Mouse (Mus musculus) heart, embryonic 14.5 days (tissue): ENCODE measurements at regions not wholly inside any gene's neighbourhood (a gene's known extent, or its start where the extent isn't known, plus 50 kb on each side); places are given as distances from the start of the nearest gene placed in this dataset.

Experiments used
- ATAC-seq: fragments of 200-750 bp; cut with Nextera tagmentation; 2 replicates; pipeline ENCODE4 v1.8.0; 2017; ENCODE audit warnings: low read depth, moderate TSS enrichment; ENCODE audit not compliant: insufficient number of reproducible peaks, insufficient read depth, low FRiP score
- H3K27ac ChIP-seq, 2 experiments: fragments of 200-500 bp in 1 of 2; fragments of 300-500 bp in 1 of 2; sonication (generic) in 1 of 2; replicated peaks in 1 of 2; 2 replicates each; pipeline ENCODE4 v1.5.1; 2012 to 2014; ENCODE audit warnings: low read depth in 2 of 2, low read length in 2 of 2, control low read depth in 1 of 2, mild to moderate bottlenecking in 1 of 2, mixed read lengths in 1 of 2; ENCODE audit not compliant: control insufficient read depth in 1 of 2, insufficient read depth in 1 of 2
- H3K27me3 ChIP-seq: fragments of 300-500 bp; sonication (generic); 2 replicates; pipeline ENCODE4 v1.6.1; 2014; ENCODE audit warnings: mild to moderate bottlenecking, low read length, control low read depth; ENCODE audit not compliant: control insufficient read depth, insufficient read depth
- H3K36me3 ChIP-seq: fragments of 300-500 bp; sonication (generic); 2 replicates; pipeline ENCODE4 v1.6.1; 2014; ENCODE audit warnings: mild to moderate bottlenecking, control low read depth, low read length, mixed read lengths; ENCODE audit not compliant: control insufficient read depth, insufficient read depth
- H3K4me1 ChIP-seq, 2 experiments: fragments of 200-500 bp in 1 of 2; fragments of 300-500 bp in 1 of 2; sonication (generic) in 1 of 2; 2 replicates each; pipeline ENCODE4 v1.6.1; 2012 to 2014; ENCODE audit warnings: low read length in 2 of 2, control low read depth in 1 of 2, mixed read lengths in 1 of 2; ENCODE audit not compliant: control insufficient read depth in 2 of 2, insufficient read depth in 2 of 2
- H3K4me2 ChIP-seq: fragments of 300-500 bp; sonication (generic); 2 replicates; pipeline ENCODE4 v1.6.1; 2014; ENCODE audit warnings: mild to moderate bottlenecking, low read length
- H3K4me3 ChIP-seq, 2 experiments: fragments of 200-500 bp in 1 of 2; fragments of 300-500 bp in 1 of 2; sonication (generic) in 1 of 2; 2 replicates each; pipeline ENCODE4 v1.5.1; 2012 to 2014; ENCODE audit warnings: low read length in 2 of 2, mild to moderate bottlenecking in 2 of 2, control low read depth in 1 of 2, low read depth in 1 of 2, moderate library complexity in 1 of 2; ENCODE audit not compliant: control insufficient read depth in 1 of 2, insufficient read depth in 1 of 2
- H3K9ac ChIP-seq: fragments of 300-500 bp; sonication (generic); 2 replicates; pipeline ENCODE4 v1.6.1; 2014; ENCODE audit warnings: mild to moderate bottlenecking, low read length
- H3K9me3 ChIP-seq: fragments of 300-500 bp; sonication (generic); 2 replicates; pipeline ENCODE4 v1.6.1; 2016; ENCODE audit warnings: low read length, control low read depth; ENCODE audit not compliant: control insufficient read depth
- WGBS: fragments of 180-500 bp; shearing (Covaris S2); extraction: QIAGEN DNeasy Blood & Tissue Kit; methylation state at CpG from one replicate; pipeline ENCODE4 v1.1.7; 2014; 5-methylcytosine and 5-hydroxymethylcytosine counted together

DNA sequence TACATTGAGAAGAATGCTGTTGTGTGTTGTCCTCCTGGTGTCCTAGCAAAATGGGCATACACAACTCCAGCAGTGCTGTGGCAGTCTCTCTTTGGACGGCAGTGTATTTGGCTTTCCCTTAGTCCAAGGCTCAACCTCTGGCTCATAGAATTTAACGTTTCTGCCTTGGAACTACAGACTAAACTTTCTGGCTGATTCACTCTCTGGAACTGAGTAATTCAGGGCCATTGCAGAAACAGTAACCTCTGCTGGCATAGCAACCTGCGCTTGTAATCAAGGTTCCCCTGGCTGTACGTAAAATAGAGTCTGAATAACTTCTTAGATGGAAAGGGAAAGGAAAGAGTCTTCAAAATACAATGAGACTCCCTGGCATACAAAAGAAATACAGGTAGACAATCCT lies 545.7 kb downstream of the Gsdmc2 start:
- Histone ChIP-seq H3K27ac (no peak overlapping the region), H3K4me3 (no peak overlapping the region), H3K36me3 (no peaks in the 10 kb centered on the region), H3K9me3 (no peaks in the 10 kb centered on the region), H3K9ac (no peak overlapping the region), H3K4me1 (no peaks in the 10 kb centered on the region), H3K27me3 (no peaks in the 10 kb centered on the region), H3K4me2 (no peak overlapping the region)
- 78% methylated on average over 4 of the region's 4 CpGs for WGBS
- no peak for ATAC-seq

DNA sequence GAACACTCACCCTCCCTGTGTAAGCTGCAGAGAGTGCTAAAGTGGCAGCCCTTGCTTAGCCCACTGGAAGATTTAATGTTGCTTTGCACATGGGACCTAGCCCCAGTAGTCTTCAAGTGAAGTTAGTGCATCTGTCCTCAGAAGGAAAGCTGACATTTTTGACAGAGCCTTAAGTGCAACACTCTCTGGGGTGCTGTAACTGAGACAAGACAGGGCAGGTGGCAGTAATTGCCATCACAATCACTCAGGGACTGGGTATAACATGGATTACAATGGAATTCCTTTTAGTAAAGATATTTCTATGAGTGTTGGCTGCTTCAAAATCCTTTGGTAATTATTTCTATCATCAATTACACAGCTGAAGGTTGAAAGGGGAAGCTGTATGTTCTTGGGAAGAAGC lies 556.4 kb downstream of the Gsdmc2 start:
- Histone ChIP-seq H3K4me2 (no peak overlapping the region), H3K4me3 (no peak overlapping the region), H3K27ac (no peak overlapping the region), H3K4me1 (no peaks in the 10 kb centered on the region), H3K9ac (no peak overlapping the region), H3K27me3 (no peaks in the 10 kb centered on the region), H3K9me3 (no peaks in the 10 kb centered on the region), H3K36me3 (no peaks in the 10 kb centered on the region)
- no peak for ATAC-seq

GRCm38 (mm10) chr15:63286026-63286425 lies 559.0 kb downstream of the Gsdmc2 start:
- Histone ChIP-seq H3K27ac (no peak overlapping the region), H3K9me3 (no peaks in the 10 kb centered on the region), H3K4me3 (no peak overlapping the region), H3K36me3 (no peaks in the 10 kb centered on the region), H3K9ac (no peak overlapping the region), H3K4me1 (no peaks in the 10 kb centered on the region), H3K27me3 (no peaks in the 10 kb centered on the region), H3K4me2 (no peak overlapping the region)
- no peak for ATAC-seq
- WGBS = 67% methylated on average over 1 of the region's 1 CpGs

DNA sequence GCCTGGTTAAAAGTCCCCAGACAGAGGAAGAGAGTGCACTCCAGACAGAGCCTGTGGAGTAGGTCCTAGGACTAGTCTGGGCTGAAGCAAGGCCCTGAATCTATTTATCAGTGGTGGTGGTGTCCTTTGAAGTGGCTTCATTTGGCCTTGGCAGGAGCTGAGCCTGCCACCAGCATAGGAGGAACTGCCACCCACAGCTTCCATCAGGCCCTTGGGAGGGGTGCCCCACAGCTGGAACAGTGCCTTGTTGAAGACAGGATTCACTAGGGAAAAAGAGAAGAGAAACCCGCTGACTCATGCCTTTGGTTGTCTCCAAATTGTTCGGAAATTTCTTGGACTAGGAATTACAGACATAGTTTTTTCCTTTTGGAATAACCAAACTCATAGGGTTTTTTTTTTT lies 574.6 kb downstream of the Gsdmc2 start:
- Histone ChIP-seq H3K4me2 (no peak overlapping the region), H3K4me1 (peaks cover 0 to 2% of the 10 kb centered on the region in 2 experiments; a peak in 1 of 4 replicates), H3K4me3 (no peak overlapping the region), H3K27ac (no peak overlapping the region), H3K36me3 (no peaks in the 10 kb centered on the region), H3K9me3 (no peaks in the 10 kb centered on the region), H3K9ac (no peak overlapping the region), H3K27me3 (no peaks in the 10 kb centered on the region)
- 82% methylated on average over 2 of the region's 2 CpGs for WGBS
- ATAC-seq = no peak

DNA sequence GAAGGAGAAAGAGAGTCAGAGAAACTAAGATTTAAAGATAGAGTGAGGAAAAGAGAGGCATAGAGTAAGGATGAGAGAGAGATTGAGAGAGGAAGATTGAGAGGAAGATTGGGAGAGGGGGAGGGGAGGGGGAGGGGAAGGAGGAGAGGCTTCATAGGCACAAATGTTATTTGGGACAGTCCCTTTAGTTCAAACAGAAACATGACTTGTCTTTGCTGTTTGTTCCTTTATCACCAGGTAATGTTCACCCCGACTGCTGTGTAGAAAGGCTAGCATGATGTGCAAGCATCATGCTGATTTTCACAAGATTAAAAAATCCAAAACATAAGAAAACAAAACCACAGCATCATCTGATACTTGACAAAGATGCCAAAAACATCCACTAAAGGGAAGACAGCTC lies 579.1 kb downstream of the Gsdmc2 start:
- H3K4me1 ChIP-seq = no peaks in the 10 kb centered on the region
- H3K27me3 ChIP-seq = no peaks in the 10 kb centered on the region
- WGBS = 80% methylated on average over 1 of the region's 1 CpGs
- H3K9ac ChIP-seq = no peak overlapping the region
- H3K4me2 ChIP-seq = no peak overlapping the region
- H3K4me3 ChIP-seq = no peak overlapping the region
- H3K36me3 ChIP-seq = no peaks in the 10 kb centered on the region
- no peaks in the 10 kb centered on the region for H3K9me3 ChIP-seq
- no peak for ATAC-seq
- H3K27ac ChIP-seq = no peak overlapping the region

GRCm38 (mm10) chr15:63255736-63256135 lies 589.2 kb downstream of the Gsdmc2 start:
- Histone ChIP-seq H3K9me3 (no peaks in the 10 kb centered on the region), H3K4me3 (no peak overlapping the region), H3K36me3 (no peaks in the 10 kb centered on the region), H3K9ac (no peak overlapping the region), H3K4me1 (peaks cover 0 to 4% of the 10 kb centered on the region in 2 experiments; a peak in 3 of 4 replicates), H3K27ac (no peak overlapping the region), H3K4me2 (no peak overlapping the region), H3K27me3 (no peaks in the 10 kb centered on the region)
- 78% methylated on average over 2 of the region's 2 CpGs for WGBS
- ATAC-seq = no peak

DNA sequence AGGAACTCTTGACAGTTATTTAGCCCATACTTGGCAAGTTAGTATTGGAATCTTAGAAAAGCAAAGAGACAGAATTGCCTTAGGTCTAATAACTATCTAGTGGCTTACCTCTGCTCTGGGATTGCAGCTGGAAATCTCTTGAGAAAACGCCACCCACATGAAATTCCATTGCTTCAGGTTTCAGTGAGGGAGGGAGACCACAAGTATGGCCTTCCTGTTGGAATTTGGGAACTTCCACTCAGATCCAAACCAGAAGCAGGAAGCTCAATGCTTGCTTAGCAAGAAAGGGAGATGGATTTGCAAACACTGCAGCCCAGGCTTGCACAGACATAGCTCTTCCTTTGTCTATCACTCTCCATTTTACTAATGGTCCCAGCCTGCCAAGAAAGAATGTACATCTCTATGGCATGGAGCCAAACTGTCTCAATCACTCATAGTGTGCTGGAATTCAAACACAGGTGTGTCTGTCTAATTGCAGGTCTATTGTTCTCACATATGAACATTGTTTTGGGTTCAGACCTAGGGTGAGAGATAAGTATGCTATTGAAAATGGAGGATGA lies 592.1 kb downstream of the Gsdmc2 start:
- Histone ChIP-seq H3K4me3 (no peak overlapping the region), H3K4me2 (no peak overlapping the region), H3K4me1 (peaks cover 0 to 4% of the 10 kb centered on the region in 2 experiments; a peak in 3 of 4 replicates), H3K27me3 (no peaks in the 10 kb centered on the region), H3K36me3 (no peaks in the 10 kb centered on the region), H3K27ac (no peak overlapping the region), H3K9me3 (no peaks in the 10 kb centered on the region), H3K9ac (no peak overlapping the region)
- no peak for ATAC-seq
- 52% methylated on average over 1 of the region's 1 CpGs for WGBS

- Histone ChIP-seq H3K9me3 (no peaks in the 10 kb centered on the region), H3K4me2 (no peak overlapping the region), H3K9ac (no peak overlapping the region), H3K27me3 (no peaks in the 10 kb centered on the region), H3K36me3 (no peaks in the 10 kb centered on the region), H3K4me3 (no peak overlapping the region), H3K27ac (no peak overlapping the region), H3K4me1 (no peaks in the 10 kb centered on the region)
- 66% methylated on average over 3 of the region's 3 CpGs for WGBS
- ATAC-seq = no peak
These were observed 606.4 kb downstream of the Gsdmc2 start for GRCm38 (mm10) chr15:63238601-63239000.
